Mouse (Mus musculus) retina, postnatal 7 days (tissue): ENCODE results near the gene Gm9603.
"Not testable (repeated sequence)": the region's sequence is repeated elsewhere in the genome, so short reads cannot be mapped to it uniquely, and the experiment has no call there.

Source experiments
- DNase-seq: peaks from one replicate; pipeline ENCODE4 v3.0.0-alpha.2; 2012; ENCODE audit warnings: low read depth, low spot score

Gene Gm9603

DNA sequence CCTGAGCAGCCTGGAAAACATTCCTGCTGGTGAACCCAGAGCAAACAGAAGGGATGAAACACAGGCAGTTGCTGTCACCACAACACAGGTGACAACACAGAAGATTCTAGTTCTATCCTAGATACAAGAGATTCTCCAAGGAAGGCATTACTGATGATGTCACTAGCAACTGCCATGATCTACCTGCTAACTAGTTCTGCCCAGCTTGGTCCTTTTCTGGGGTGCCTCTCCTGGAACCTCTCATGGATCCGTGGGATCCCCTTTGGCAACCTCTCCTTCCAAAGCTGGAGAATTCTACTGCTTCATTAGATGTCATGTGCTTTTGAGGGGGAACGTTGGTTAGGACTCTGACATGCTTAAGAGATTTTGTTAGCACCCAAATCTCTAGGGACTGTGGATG is at the start of gene Gm9603:
Gene Gm9603 (minus strand): TSS at position 101 of the 400 bp plus-strand sequence.
- DNase-seq = not testable (repeated sequence)

- DNase-seq = not testable (repeated sequence)
These were observed 54.3 kb downstream of the Gm9603 start, which contains the start of gene Gm8265 for GRCm38 (mm10) chr14:5632928-5633327. Gene Gm8265 (minus strand): TSS chr14:5633028.
